Mouse (Mus musculus): ENCODE measurements around the gene Nckap5l. TPM values are rescaled to one million over a fixed set of nuclear protein-coding genes. Genes with fewer than 3 reads are reported as not detected.

Gene Nckap5l
- total RNA-seq, 2 experiments from 2014 or later = 19.4 to 21.4 TPM

DNA sequence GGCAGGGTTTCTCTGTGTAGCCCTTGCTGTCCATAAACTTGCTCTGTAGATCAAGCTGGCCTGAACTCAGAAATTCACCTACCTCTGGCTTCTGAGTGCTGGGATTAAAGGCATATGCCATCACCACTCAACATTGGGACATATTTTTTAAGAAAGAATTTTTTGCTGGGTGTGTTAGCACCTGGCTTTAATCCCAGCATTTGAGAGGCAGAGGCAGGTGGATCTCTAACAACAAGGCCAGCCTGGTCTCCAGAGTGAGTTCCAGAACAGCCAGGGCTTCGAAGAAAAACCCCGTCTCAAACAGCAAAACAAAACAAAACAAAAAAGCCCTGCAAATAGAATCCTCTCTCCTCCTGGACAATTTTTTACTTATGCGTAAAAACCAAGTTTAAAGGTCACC is 82.0 kb downstream of the Nckap5l start:
- intact Hi-C loops (cut with DNase I) = no loop called here
- DNase-seq (ENCODE audit: low spot score in 2 of 2) = no peak

DNA sequence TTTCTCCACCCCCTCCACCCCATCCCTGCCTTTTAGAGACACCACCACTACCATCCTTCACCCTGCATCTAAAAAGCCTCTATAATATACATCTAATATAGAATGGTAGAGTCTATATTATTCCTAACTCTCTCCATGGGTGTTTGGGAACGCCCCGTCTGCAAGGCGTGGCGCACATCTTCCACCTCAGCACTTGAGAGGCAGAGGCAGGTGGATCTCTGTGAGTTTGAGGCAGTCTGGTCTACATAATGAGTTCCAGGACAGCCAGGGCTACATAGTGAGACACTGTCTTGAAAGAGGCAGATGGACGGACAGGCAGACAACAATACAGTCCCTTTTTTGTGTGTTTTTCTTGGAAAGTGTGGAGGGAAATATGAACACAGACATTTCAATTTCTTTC is 82.5 kb downstream of the Nckap5l start:
- intact Hi-C loops (cut with DNase I) = no loop called here
- DNase-seq (ENCODE audit: low spot score in 2 of 2) = no peak

DNA sequence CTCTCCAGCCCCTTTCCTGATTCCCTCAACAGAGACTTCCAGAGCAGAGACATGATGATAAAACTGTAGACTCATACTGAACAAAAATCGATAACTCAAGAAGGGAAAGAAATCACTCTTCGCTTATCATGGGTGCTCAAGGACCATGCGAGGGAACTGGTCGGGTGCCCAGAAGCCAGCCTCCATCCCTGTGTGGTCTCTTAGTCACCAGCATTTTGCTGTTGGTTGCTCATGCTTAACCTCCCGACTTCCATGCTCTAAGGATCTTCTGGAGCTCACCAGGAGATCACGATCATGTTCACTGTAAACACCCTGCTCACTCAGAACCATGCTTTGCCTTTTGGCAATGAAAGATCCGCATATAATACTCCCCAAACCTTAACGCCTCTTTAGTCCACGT is 84.8 kb downstream of the Nckap5l start:
- intact Hi-C loops (cut with DNase I) = no loop called here
- DNase-seq (ENCODE audit: low spot score in 2 of 2) = no peak

Other genes starting within 250 kb of the Nckap5l start
- gene Kcnh3, start 232.9 kb downstream of the Nckap5l start, total RNA-seq (2021) = 100 to 1,000 TPM; 173 to 180 TPM
- 10 to 100 TPM; 80.9 to 91.9 TPM for gene Mcrs1, start 205.8 kb downstream of the Nckap5l start, total RNA-seq (2021)
- 100 to 1,000 TPM in 1 of 2 experiments, 10 to 100 TPM in 1; 88.1 to 104 TPM for gene Prpf40b, start 162.7 kb downstream of the Nckap5l start, total RNA-seq (2021)
- gene Fam186b, start 161.9 kb downstream of the Nckap5l start, total RNA-seq (2021) = 1 to 10 TPM; 1.7 to 1.8 TPM
- gene Fmnl3, start 87.3 kb downstream of the Nckap5l start, total RNA-seq (2021) = 10 to 100 TPM; 10.6 to 10.8 TPM
- gene Tmbim6, start 64.9 kb downstream of the Nckap5l start, total RNA-seq (2021) = 100 to 1,000 TPM; 319 to 339 TPM
- 1 to 10 TPM; 3.9 to 6.6 TPM for gene Bcdin3d, start 17.0 kb upstream of the Nckap5l start, total RNA-seq (2021)
- 100 to 1,000 TPM; 365 to 407 TPM for gene Faim2, start 70.4 kb upstream of the Nckap5l start, total RNA-seq (2021)
- not detected for gene Aqp2, start 121.3 kb upstream of the Nckap5l start, total RNA-seq (2021)
- gene Aqp5, start 133.0 kb upstream of the Nckap5l start, total RNA-seq (2021) = under 1 TPM; 0.23 to 0.37 TPM
- under 1 TPM; 0.48 to 0.81 TPM for gene Aqp6, start 143.7 kb upstream of the Nckap5l start, total RNA-seq (2021)
- 10 to 100 TPM in 1 of 2 experiments, 1 to 10 TPM in 1; 8.3 to 10.1 TPM for gene Racgap1, start 193.9 kb upstream of the Nckap5l start, total RNA-seq (2021)
- gene Asic1, start 212.6 kb upstream of the Nckap5l start, total RNA-seq (2021) = 10 to 100 TPM; 59.1 to 79.8 TPM
- 100 to 1,000 TPM; 159 to 164 TPM for gene Smarcd1, start 244.4 kb upstream of the Nckap5l start, total RNA-seq (2021)
- gene Gm17349, start 247.7 kb upstream of the Nckap5l start, total RNA-seq (2021) = 10 to 100 TPM in 1 of 2 experiments, 1 to 10 TPM in 1; 9.2 to 10.4 TPM